In the genomic region with DNA sequence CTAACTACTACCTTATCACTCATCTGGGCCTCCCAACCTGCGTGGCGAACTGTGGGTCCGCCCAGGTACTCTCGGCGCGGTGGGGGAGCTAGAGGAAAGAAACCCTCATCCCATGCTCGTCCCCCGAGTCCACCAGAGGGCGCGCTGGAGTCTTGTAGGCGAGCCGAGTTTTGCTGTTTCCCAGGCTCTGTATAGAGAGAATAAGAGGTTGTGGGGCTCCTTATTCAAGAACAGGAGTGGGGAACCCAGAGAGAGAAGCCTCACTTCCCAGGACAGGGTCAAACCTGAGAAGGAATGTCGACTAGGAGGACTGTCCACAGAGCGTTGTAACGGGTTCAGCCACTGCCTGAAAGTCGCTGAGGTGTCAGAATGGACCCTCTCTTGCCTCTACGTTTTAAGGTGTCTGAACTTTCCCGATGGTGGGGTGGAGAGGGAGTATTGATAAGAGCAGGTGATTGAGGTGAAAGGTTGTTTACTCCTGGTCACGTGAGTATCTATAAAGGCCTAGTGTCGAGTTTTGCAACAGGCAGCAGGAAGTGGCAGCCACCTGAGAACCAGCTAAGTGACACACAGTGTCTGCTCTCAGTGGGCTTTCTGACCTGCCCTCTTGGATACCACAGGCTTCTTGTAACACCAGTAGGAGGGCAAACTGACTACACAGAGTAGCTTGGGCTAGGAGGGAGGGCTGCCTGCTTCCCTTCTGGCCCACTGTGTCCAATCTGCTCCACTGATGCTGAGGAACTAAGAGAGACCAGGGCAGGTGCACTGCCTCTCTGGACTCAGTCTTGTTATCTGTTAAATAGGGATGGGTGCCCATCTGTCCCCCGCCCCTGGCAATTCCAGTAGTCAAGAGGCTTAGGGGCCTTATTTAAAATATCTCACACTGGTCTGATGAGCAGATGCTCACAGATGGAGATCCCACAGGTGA, we compare ENCODE assay signal across 8 mouse cellular contexts. TPM values are rescaled to one million over a fixed set of nuclear protein-coding genes. Genes with fewer than 3 reads are reported as not detected.
DNase-seq lines count a peak whose midpoint lies in the region; ATAC-seq lines count a peak whose summit lies in the region.

A gene (minus strand): TSS at position 103 of the 928 bp plus-strand sequence.

- 8% methylated on average over 21 of the region's 21 CpGs for WGBS in intestine, embryonic 14.5 days

- ATAC-seq in activated CD4-positive, CD25-positive, alpha-beta regulatory T cell, adult 4 months = peak; percentile 48
- peak; percentile 29 for ATAC-seq in intestine, embryonic 14.5 days (replicated peaks; ENCODE audit: low FRiP score, low TSS enrichment, low read depth)
- peak; percentile 59 for ATAC-seq in megakaryocyte-erythroid progenitor cell, adult 5-6 weeks (replicated peaks; ENCODE audit: low FRiP score, low TSS enrichment, poor library complexity, severe bottlenecking)

- H3K4me2 ChIP-seq in intestine, embryonic 14.5 days (ENCODE audit: low read length) = peak within 1 kb of the TSS; percentile 75

- H3K27me3 ChIP-seq in intestine, embryonic 14.5 days (replicated peaks; ENCODE audit: control insufficient read depth, insufficient read depth, low read length) = 0 out of 2 replicates have a peak, but pooled peaks cover 3% of the 10 kb centered on the region

- intact Hi-C loops in gastrocnemius, postnatal 14 days (cut with DNase I; ENCODE audit: low total_unique reads) = loop anchor here (5.0 kb wide), 3 partner anchors 52 to 98 kb away; a partner anchor contains a TSS
- intact Hi-C loops in left cerebral cortex, postnatal 14 days (cut with DNase I) = loop anchor here (2.0 to 5.0 kb wide), 4 partner anchors 37 to 93 kb away; no protein-coding TSS in a partner anchor

- H3K4me1 ChIP-seq in intestine, embryonic 14.5 days (replicated peaks; ENCODE audit: control insufficient read depth, insufficient read depth, low read length) = peaks cover 42% of the 10 kb centered on the region

- H3K4me3 ChIP-seq in intestine, embryonic 14.5 days (ENCODE audit: low read depth, low read length) = peak within 1 kb of the TSS; percentile 77

- peak within 1 kb of the TSS; percentile 90 for H3K9ac ChIP-seq in intestine, embryonic 14.5 days (ENCODE audit: low read length)

- H3K36me3 ChIP-seq in intestine, embryonic 14.5 days (ENCODE audit: control insufficient read depth, insufficient read depth, low read length) = peaks cover 4% of the 10 kb centered on the region; the same call in 1 of the 2 replicates

- H3K27ac ChIP-seq in intestine, embryonic 14.5 days (ENCODE audit: low read depth) = peak within 1 kb of the TSS; percentile 97

- peak; percentile 95 for DNase-seq in embryo, embryonic 10 days (ENCODE audit: low spot score)
- DNase-seq in gastrocnemius, postnatal 14 days = peak; percentile 93
- peak; percentile 100 for DNase-seq in intestine, embryonic 14.5 days (ENCODE audit: low spot score)
- DNase-seq in left cerebral cortex, postnatal 14 days (ENCODE audit: low spot score in 2 of 2) = peak; percentile 93 to 95
- peak; percentile 89 for DNase-seq in right cerebral cortex, postnatal 25 days
- DNase-seq in urinary bladder, postnatal 4 days (ENCODE audit: low spot score in 2 of 2) = peak; percentile 84 to 95

- H3K9me3 ChIP-seq in intestine, embryonic 14.5 days (ENCODE audit: control insufficient read depth, low read length) = no peaks in the 10 kb centered on the region

RNA-seq across cellular contexts. Expression of the gene that starts here (rescaled TPM):
- polyA plus RNA-seq in activated CD4-positive, CD25-positive, alpha-beta regulatory T cell, adult 4 months (2017; shearing (Covaris generic)) = 10 to 100 TPM; 42.5 to 43.1 TPM
- 1 to 10 TPM; 2.9 to 3.7 TPM for total RNA-seq in gastrocnemius, postnatal 14 days (2021)
- 8.1 and 8.7 TPM in 2 replicates for polyA plus RNA-seq in intestine, embryonic 14.5 days (2014; fragmentation: Nextera tagmentation; extraction: Ambion mirVana)
- 1 to 10 TPM; 3.7 to 3.8 TPM for total RNA-seq in left cerebral cortex, postnatal 14 days (2021)
- total RNA-seq in megakaryocyte-erythroid progenitor cell, adult 5-6 weeks (2014; fragmentation: Nextera tagmentation) = not detected in 2 replicates
- 2.0 and 3.5 TPM in 2 replicates for total RNA-seq in megakaryocyte-erythroid progenitor cell, adult 5-6 weeks (2017)

Comparison
In these comparisons a context has a peak if more than half of its experiments do, and no peak if none do; other contexts are left out.
1. Peak in every context shown above with its lines: DNase-seq, ATAC-seq, H3K4me3 ChIP-seq and H3K27ac ChIP-seq.